Mouse (Mus musculus) liver, adult (tissue): ENCODE measurements around the gene Gm6351.
"Not testable (repeated sequence)": the region's sequence is repeated elsewhere in the genome, so short reads cannot be mapped to it uniquely, and the experiment has no call there.

Experiments used
- GATA4 ChIP-seq: IDR thresholded peaks from 2 replicates; pipeline ENCODE4 v1.6.1; 2014; ENCODE audit warnings: mild to moderate bottlenecking, low read length; ENCODE audit not compliant: insufficient replicate concordance

The Gm6351 gene

GRCm38 (mm10) chr5:94076085-94076484 lies at the start of gene Gm6351:
Gm6351 (plus strand) TSS chr5:94076385.
- TF ChIP-seq GATA4, result not testable (repeated sequence)

GRCm38 (mm10) chr5:94070445-94070844 lies 5.7 kb upstream of the Gm6351 start, which contains the start of gene BC061212:
BC061212 (minus strand) TSS chr5:94070545.
- not testable (repeated sequence) for TF ChIP-seq GATA4
